Mouse (Mus musculus) thymus, adult 2 months (tissue): Measurements from ENCODE around the gene Diaph2.

Experiments used
- CTCF ChIP-seq: fragments of 200-500 bp; IDR thresholded peaks from 2 replicates; pipeline ENCODE4 v1.5.1; 2012; ENCODE audit warnings: mild to moderate bottlenecking, control low read depth, low read length, moderate library complexity, borderline replicate concordance; ENCODE audit not compliant: control insufficient read depth, poor library complexity, insufficient read depth; ENCODE audit errors: extremely low read depth
- POLR2A ChIP-seq: fragments of 200-500 bp; IDR thresholded peaks from 2 replicates; pipeline ENCODE4 v1.6.1; 2012; ENCODE audit warnings: mild to moderate bottlenecking, low read length, control low read depth, moderate library complexity; ENCODE audit not compliant: control insufficient read depth, poor library complexity, insufficient read depth; ENCODE audit errors: extremely low read depth

DNA sequence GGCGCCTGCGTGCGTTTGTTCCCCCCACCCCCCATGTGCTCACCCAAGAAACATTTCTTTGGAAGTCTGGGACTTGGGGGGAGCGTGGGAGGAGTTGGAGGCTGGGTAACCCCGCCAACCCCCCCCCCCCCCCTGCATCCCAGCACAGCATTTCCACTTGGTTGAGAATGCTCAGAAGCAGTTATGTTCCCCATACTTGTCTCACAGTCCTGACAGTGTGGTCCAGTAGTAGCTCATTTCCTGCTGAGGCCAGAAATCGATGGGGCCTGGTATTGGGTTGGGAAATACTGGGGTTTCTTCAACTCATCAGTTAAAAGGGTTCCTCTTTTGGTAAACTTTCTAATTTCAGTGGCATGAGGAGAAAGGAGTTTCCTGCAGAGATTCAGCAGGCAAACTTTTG, 1.1 kb downstream of the Diaph2 start:
- TF ChIP-seq CTCF (no peak), POLR2A (no peak)
